Mouse (Mus musculus) embryonic facial prominence, embryonic 11.5 days (tissue): ENCODE measurements around the gene Primpol. TPM values are rescaled to one million over a fixed set of nuclear protein-coding genes. Genes with fewer than 3 reads are reported as not detected.
A peak's percentile ranks its signal among the peaks of the same experiment; 100 is the strongest.

Source experiments
- ATAC-seq: fragments of 200-750 bp; cut with Nextera tagmentation; replicated peaks from 2 replicates; pipeline ENCODE4 v1.8.0; 2017; ENCODE audit warnings: low read depth; ENCODE audit not compliant: insufficient number of reproducible peaks, low FRiP score, low TSS enrichment
- DNase-seq: peaks from one replicate; pipeline ENCODE4 v3.0.0-alpha.2; 2015; ENCODE audit warnings: low spot score
- H3K27ac ChIP-seq: fragments of 300-500 bp; sonication (generic); replicated peaks from 2 replicates; pipeline ENCODE4 v1.5.1; 2014; ENCODE audit warnings: mild to moderate bottlenecking, low read depth, low read length, control low read depth
- H3K27me3 ChIP-seq: fragments of 300-500 bp; sonication (generic); 2 replicates; pipeline ENCODE4 v1.6.1; 2014; ENCODE audit warnings: mild to moderate bottlenecking, low read length, moderate library complexity, mixed read lengths; ENCODE audit not compliant: control insufficient read depth, insufficient read depth
- H3K36me3 ChIP-seq: fragments of 300-500 bp; sonication (generic); replicated peaks from 2 replicates; pipeline ENCODE4 v1.6.1; 2014; ENCODE audit warnings: low read depth, mild to moderate bottlenecking, low read length, moderate library complexity, mixed read lengths; ENCODE audit not compliant: control insufficient read depth, insufficient read depth
- H3K4me1 ChIP-seq: fragments of 300-500 bp; sonication (generic); 2 replicates; pipeline ENCODE4 v1.6.1; 2014; ENCODE audit warnings: low read length, mixed read lengths; ENCODE audit not compliant: control insufficient read depth, insufficient read depth
- H3K4me2 ChIP-seq: fragments of 300-500 bp; sonication (generic); 2 replicates; pipeline ENCODE4 v1.6.1; 2014; ENCODE audit warnings: low read depth, mild to moderate bottlenecking, control low read depth, low read length, moderate library complexity
- H3K4me3 ChIP-seq: fragments of 300-500 bp; sonication (generic); 2 replicates; pipeline ENCODE4 v1.5.1; 2014; ENCODE audit warnings: low read depth, low read length, control low read depth
- H3K9ac ChIP-seq: fragments of 300-500 bp; sonication (generic); replicated peaks from 2 replicates; pipeline ENCODE4 v1.6.1; 2014; ENCODE audit warnings: mild to moderate bottlenecking, control low read depth, low read length
- H3K9me3 ChIP-seq: fragments of 300-500 bp; sonication (generic); replicated peaks from 2 replicates; pipeline ENCODE4 v1.6.1; 2016; ENCODE audit warnings: mild to moderate bottlenecking, low read length, inconsistent platforms, mixed read lengths; ENCODE audit not compliant: control insufficient read depth
- WGBS: fragments of 180-500 bp; shearing (Covaris S2); extraction: QIAGEN DNeasy Blood & Tissue Kit; methylation state at CpG from one replicate; pipeline ENCODE4 v1.1.7; 2014; 5-methylcytosine and 5-hydroxymethylcytosine counted together
- polyA plus RNA-seq: library from polyadenylated mRNA; unstranded; fragments of >200 nt; fragmentation: Nextera tagmentation; extraction: Ambion mirVana; gene quantifications from 2 replicates; pipeline ENCODE4 v1.2.1, GENCODE M21; 2014

The Primpol gene
- polyA plus RNA-seq, 1 experiment from 2014 or later, result 11.2 TPM

GRCm38 (mm10) chr8:46569659-46570441, 47.2 kb downstream of the Primpol start:
- H3K9ac ChIP-seq, result no peak overlapping the region
- no peak for DNase-seq
- ATAC-seq, result no peak; the same call in 1 of the 2 replicates
- WGBS, result 93% methylated on average over 19 of the region's 19 CpGs
- no peaks in the 10 kb centered on the region; the same call in 1 of the 2 replicates for H3K36me3 ChIP-seq
- no peaks in the 10 kb centered on the region for H3K27me3 ChIP-seq
- H3K27ac ChIP-seq, result no peak overlapping the region
- H3K4me1 ChIP-seq, result no peaks in the 10 kb centered on the region
- no peaks in the 10 kb centered on the region for H3K9me3 ChIP-seq
- no peak overlapping the region for H3K4me3 ChIP-seq
- no peak overlapping the region for H3K4me2 ChIP-seq

GRCm38 (mm10) chr8:46568942-46569341, 48.1 kb downstream of the Primpol start:
- no peak overlapping the region for H3K27ac ChIP-seq
- no peaks in the 10 kb centered on the region for H3K9me3 ChIP-seq
- 79% methylated on average over 2 of the region's 2 CpGs for WGBS
- no peak overlapping the region for H3K4me3 ChIP-seq
- H3K4me1 ChIP-seq, result no peaks in the 10 kb centered on the region
- no peaks in the 10 kb centered on the region; the same call in 1 of the 2 replicates for H3K36me3 ChIP-seq
- H3K4me2 ChIP-seq, result no peak overlapping the region
- DNase-seq (peak; percentile 32), ATAC-seq (no peak)
- H3K9ac ChIP-seq, result no peak overlapping the region
- H3K27me3 ChIP-seq, result no peaks in the 10 kb centered on the region

GRCm38 (mm10) chr8:46567946-46568345, 49.1 kb downstream of the Primpol start:
- DNase-seq (no peak), ATAC-seq (no peak)
- Histone ChIP-seq H3K4me3 (no peak overlapping the region), H3K27ac (no peak overlapping the region), H3K9ac (no peak overlapping the region), H3K4me1 (no peaks in the 10 kb centered on the region), H3K9me3 (no peaks in the 10 kb centered on the region), H3K4me2 (no peak overlapping the region), H3K27me3 (no peaks in the 10 kb centered on the region), H3K36me3 (no peaks in the 10 kb centered on the region; the same call in 1 of the 2 replicates)
- WGBS, result 85% methylated on average over 8 of the region's 8 CpGs

- H3K4me2 ChIP-seq, result no peak overlapping the region
- H3K9me3 ChIP-seq, result no peaks in the 10 kb centered on the region
- H3K9ac ChIP-seq, result no peak overlapping the region
- DNase-seq (no peak), ATAC-seq (no peak)
- no peaks in the 10 kb centered on the region for H3K27me3 ChIP-seq
- no peak overlapping the region for H3K27ac ChIP-seq
- no peak overlapping the region for H3K4me3 ChIP-seq
- WGBS, result 83% methylated on average over 7 of the region's 7 CpGs
- H3K36me3 ChIP-seq, result no peaks in the 10 kb centered on the region; the same call in 1 of the 2 replicates
- no peaks in the 10 kb centered on the region for H3K4me1 ChIP-seq
Observed at GRCm38 (mm10) chr8:46566914-46567529, 50.0 kb downstream of the Primpol start.

- ATAC-seq, result no peak
- Histone ChIP-seq H3K4me3 (no peak overlapping the region), H3K36me3 (peaks cover 3% of the 10 kb centered on the region)
Observed at GRCm38 (mm10) chr8:46562333-46562732, 54.7 kb downstream of the Primpol start.

GRCm38 (mm10) chr8:46559428-46559827, 57.6 kb downstream of the Primpol start:
- no peaks in the 10 kb centered on the region for H3K4me1 ChIP-seq
- H3K9ac ChIP-seq, result no peak overlapping the region
- H3K4me3 ChIP-seq, result no peak overlapping the region
- DNase-seq (peak; percentile 51), ATAC-seq (no peak)
- peaks cover 3% of the 10 kb centered on the region for H3K36me3 ChIP-seq
- no peak overlapping the region for H3K4me2 ChIP-seq
- H3K27me3 ChIP-seq, result no peaks in the 10 kb centered on the region
- no peaks in the 10 kb centered on the region for H3K9me3 ChIP-seq
- no peak overlapping the region for H3K27ac ChIP-seq
- WGBS, result 77% methylated on average over 6 of the region's 6 CpGs

More at GRCm38 (mm10) chr8:46562333-46562732, 54.7 kb downstream of the Primpol start:
- no peaks in the 10 kb centered on the region for H3K27me3 ChIP-seq
- no peaks in the 10 kb centered on the region for H3K4me1 ChIP-seq
- H3K4me2 ChIP-seq, result no peak overlapping the region
- no peak overlapping the region for H3K9ac ChIP-seq
- WGBS, result 92% methylated on average over 16 of the region's 16 CpGs
- H3K9me3 ChIP-seq, result no peaks in the 10 kb centered on the region
- H3K27ac ChIP-seq, result no peak overlapping the region
- no peak for DNase-seq

DNA sequence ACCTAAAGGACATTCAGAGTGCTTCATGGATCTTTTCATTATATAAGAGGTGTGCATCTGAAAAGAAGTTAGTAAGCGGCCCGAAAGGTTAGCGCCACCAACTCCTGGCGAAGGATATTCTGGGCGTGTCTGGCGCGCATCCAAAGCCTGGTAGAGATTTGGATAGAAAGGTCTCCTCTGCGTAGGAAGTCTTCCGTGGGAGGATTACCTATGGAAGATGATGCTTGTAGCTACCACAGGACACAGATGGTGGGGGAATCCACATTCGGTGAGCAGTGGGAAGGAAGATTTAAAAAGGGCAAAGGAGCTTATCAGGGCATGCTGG, 64.6 kb downstream of the Primpol start:
- Histone ChIP-seq H3K4me3 (peak overlapping the region; percentile 68), H3K27ac (no peak overlapping the region)
- 4% methylated on average over 10 of the region's 10 CpGs for WGBS

More for the DNA sequence above, 64.6 kb downstream of the Primpol start:
- H3K36me3 ChIP-seq, result no peaks in the 10 kb centered on the region; the same call in 1 of the 2 replicates
- H3K4me1 ChIP-seq, result no peaks in the 10 kb centered on the region
- peak overlapping the region; percentile 53 for H3K4me2 ChIP-seq
- H3K9ac ChIP-seq, result peak overlapping the region; percentile 65
- H3K9me3 ChIP-seq, result no peaks in the 10 kb centered on the region
- DNase-seq, result no peak
- no peaks in the 10 kb centered on the region for H3K27me3 ChIP-seq
- ATAC-seq, result no peak
